Mouse (Mus musculus) testis, postnatal 10 days (tissue): ENCODE measurements at regions not wholly inside any gene's neighbourhood (a gene's known extent, or its start where the extent isn't known, plus 50 kb on each side); places are given as distances from the start of the nearest gene placed in this dataset.
"Not testable (repeated sequence)": the region's sequence is repeated elsewhere in the genome, so short reads cannot be mapped to it uniquely, and the experiment has no call there.

Experiments
- DNase-seq: peaks from one replicate; pipeline ENCODE4 v3.0.0; 2021; ENCODE audit warnings: low spot score

DNA sequence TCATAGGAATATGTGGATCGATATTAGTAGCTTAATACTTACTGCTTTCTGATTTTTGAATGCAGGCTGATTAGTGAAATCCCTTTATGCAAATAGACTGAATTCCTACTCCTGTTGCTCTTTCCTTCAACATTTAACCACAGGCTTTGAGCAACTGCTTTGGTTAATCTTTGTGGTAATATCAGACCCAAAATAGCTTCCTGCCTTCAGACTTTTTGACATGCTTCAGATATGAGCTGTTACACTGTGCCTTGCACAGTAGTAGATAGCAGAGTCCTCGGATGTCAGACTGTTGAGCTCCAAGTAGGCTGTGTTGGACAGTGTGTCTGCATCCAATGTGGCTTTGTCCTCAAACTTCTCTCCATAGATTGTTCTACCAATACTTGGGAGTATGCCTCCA, 1020.6 kb downstream of the Adam6a start:
- DNase-seq, result no peak

DNA sequence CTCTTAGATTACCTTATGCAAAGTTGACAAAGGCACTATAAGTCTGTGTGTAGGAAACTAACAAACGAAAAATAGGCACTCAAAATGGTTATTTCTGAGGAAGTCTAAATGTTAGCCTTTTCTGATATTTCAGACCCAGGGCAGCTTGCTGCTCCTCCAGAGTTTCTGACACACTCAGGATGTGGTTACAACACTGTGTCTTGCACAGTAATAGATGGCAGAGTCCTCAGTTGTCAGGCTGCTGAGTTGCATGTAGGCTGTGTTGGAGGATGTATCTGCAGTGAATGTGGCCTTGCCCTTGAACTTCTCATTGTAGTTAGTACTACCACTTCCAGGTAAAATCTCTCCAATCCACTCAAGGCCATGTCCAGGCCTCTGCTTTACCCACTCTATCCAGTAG, 1039.7 kb downstream of the Adam6a start:
- DNase-seq, result no peak

DNA sequence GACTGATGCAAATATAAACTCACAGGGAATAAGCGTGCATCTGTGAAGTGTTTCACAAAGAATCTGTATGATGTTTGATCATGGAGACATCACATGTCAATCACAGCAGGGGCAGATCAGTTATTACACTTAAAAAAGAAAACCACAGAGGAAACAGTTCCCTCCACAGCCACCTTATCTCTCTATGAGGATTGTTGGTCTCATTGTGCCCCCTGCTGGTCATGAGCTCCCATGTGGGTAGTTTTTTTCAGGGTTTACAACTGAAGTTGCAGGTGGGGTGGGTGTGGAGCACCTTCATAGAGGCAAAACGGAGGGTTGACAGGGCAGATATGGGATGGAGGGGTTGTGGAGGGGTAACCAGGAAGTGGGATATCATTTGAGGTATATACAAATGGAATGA, 1043.5 kb downstream of the Adam6a start:
- no peak for DNase-seq

- no peak for DNase-seq
Observed at GRCm38 (mm10) chr12:114597672-114598071, 1054.0 kb downstream of the Adam6a start.

GRCm38 (mm10) chr12:114609171-114609570, 1065.5 kb downstream of the Adam6a start:
- no peak for DNase-seq

DNA sequence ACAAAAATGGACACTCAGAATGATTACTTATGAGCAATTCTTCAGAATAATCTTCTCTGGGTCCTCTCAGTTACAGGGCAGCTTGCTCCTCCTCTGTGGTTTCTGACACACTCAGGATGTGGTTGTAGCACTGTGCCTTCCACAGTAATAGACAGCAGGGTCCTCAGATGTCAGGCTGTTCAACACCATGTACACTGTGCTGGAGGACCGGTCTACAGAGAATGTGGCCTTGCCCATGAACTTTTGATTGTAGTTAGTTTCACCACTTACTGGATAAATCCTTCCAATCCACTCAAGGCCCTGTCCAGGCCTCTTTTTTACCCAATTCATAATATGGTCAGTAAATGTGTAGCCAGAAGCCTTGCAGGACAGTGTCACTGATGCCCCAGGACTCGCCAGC, 1068.4 kb downstream of the Adam6a start:
- no peak for DNase-seq

- DNase-seq, result no peak
Observed at GRCm38 (mm10) chr12:114615179-114615578, 1071.5 kb downstream of the Adam6a start.

DNA sequence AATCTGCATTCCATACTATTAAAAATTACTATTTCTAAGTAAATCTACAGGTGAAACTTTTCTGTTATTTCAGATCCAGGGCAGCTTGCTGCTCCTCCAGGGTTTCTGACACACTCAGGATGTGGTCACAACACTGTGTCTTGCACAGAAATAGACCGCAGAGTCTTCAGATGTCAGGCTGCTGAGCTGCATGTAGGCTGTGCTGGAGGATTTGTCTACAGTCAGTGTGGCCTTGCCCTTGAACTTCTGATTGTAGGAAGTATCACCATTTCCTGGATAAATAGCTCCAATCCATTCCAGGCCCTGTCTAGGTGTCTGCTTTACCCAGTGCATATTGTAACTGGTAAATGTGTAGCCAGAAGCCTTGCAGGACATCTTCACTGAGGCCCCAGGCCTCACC, 1072.0 kb downstream of the Adam6a start:
- no peak for DNase-seq

GRCm38 (mm10) chr12:114641089-114641488, 1097.4 kb downstream of the Adam6a start:
- DNase-seq, result no peak

GRCm38 (mm10) chr12:114646372-114646771, 1102.7 kb downstream of the Adam6a start:
- no peak for DNase-seq

- DNase-seq, result not testable (repeated sequence)
Observed at GRCm38 (mm10) chr12:114650432-114651101, 1106.9 kb downstream of the Adam6a start.

DNA sequence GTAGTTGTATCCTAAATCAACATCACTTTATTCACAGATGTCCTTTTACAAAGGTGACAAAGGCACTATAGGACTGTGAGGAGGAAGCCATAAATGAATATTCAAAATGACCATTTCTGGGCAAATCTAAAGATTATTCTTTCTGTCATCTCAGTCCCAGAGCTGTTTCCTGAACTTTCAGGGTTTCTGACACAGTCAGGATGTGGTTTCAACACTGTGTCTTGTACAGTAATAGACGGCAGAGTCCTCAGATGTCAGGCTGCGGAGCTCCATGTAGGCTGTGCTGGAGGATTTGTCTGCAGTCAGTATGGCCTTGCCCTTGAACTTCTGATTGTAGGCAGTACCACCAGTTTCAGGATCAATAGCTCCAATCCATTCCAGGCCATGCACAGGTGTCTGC, 1113.4 kb downstream of the Adam6a start:
- DNase-seq, result not testable (repeated sequence)
